Mouse (Mus musculus): ENCODE results near the gene Magea10. TPM values are rescaled to one million over a fixed set of nuclear protein-coding genes. Genes with fewer than 3 reads are reported as not detected.

Gene Magea10
- total RNA-seq (2021), result not detected
- long read RNA-seq, experiment 1, result 0 reads
- long read RNA-seq, experiment 2, result 0 reads

GRCm38 (mm10) chrX:72386758-72387157 is at the start of gene Magea10:
TSS of gene Magea10 (minus strand) at chrX:72386858.
- intact Hi-C loops (cut with DNase I; ENCODE audit: low total_unique reads), result no loop called here

GRCm38 (mm10) chrX:72381972-72382371 is 4.7 kb downstream of the Magea10 start:
- DNase-seq, result no peak
- intact Hi-C loops (cut with DNase I; ENCODE audit: low total_unique reads), result no loop called here

More at GRCm38 (mm10) chrX:72386758-72387157, at the start of gene Magea10:
- no peak for DNase-seq

Other genes starting within 250 kb of the Magea10 start
- gene Magea4, start 164.8 kb downstream of the Magea10 start, total RNA-seq (2021), result not detected
- under 1 TPM; 0.20 to 0.29 TPM for gene Gabre, start 112.1 kb downstream of the Magea10 start, total RNA-seq (2021)